Mouse (Mus musculus) gastrocnemius, adult 2 months (tissue): Measurements from ENCODE around the gene Il18rap. TPM values are rescaled to one million over a fixed set of nuclear protein-coding genes. Genes with fewer than 3 reads are reported as not detected.
A peak's percentile ranks its signal among the peaks of the same experiment; 100 is the strongest.

Experiments
- DNase-seq: peaks from one replicate; pipeline ENCODE4 v3.0.0; 2022
- H3K27ac ChIP-seq: fragments of 200-600 bp; 2 replicates; pipeline ENCODE4 v1.8.1; 2022; ENCODE audit warnings: mild to moderate bottlenecking
- H3K4me3 ChIP-seq: fragments of 200-600 bp; 2 replicates; pipeline ENCODE4 v1.8.1; 2022; ENCODE audit warnings: mild to moderate bottlenecking, moderate library complexity
- CTCF ChIP-seq: fragments of 200-600 bp; IDR thresholded peaks from 2 replicates; pipeline ENCODE4 v1.8.1; 2022; ENCODE audit warnings: antibody characterized with exemption, mild to moderate bottlenecking, moderate library complexity
- intact Hi-C: fragments of 180-260 bp; cut with DNase I; formaldehyde crosslinking; loops from one replicate; pipeline ENCODE4 v1.15.1; 2025
- total RNA-seq, 2 experiments: library from RNA; stranded (reverse); gene quantifications; 2 replicates each; pipeline ENCODE4 v1.2.3; 2021

Gene Il18rap
- total RNA-seq, 2 experiments from 2014 or later = not detected

DNA sequence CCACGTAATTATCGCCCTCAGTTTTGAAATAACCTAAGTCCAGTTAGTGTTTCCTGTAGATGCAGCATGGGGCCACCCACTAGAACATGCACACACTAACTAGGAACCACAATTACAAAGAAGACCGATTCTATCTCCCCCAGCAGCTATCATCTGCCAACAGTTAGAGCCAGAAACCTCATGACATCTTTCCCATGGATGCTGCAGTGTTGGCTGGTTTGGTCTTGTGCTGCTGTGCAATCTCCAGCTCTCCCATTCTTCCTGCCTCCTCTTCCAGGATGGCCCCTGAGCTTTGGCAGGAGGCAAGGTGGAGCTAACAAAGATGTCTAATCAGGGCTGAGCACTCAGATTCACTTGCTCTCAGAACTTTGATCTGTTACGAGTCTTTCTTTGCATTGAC is 14.0 kb upstream of the Il18rap start:
- TF ChIP-seq CTCF = no peak
- H3K27ac ChIP-seq = no peak overlapping the region
- intact Hi-C loops = no loop called here
- no peak for DNase-seq
- no peak overlapping the region for H3K4me3 ChIP-seq

DNA sequence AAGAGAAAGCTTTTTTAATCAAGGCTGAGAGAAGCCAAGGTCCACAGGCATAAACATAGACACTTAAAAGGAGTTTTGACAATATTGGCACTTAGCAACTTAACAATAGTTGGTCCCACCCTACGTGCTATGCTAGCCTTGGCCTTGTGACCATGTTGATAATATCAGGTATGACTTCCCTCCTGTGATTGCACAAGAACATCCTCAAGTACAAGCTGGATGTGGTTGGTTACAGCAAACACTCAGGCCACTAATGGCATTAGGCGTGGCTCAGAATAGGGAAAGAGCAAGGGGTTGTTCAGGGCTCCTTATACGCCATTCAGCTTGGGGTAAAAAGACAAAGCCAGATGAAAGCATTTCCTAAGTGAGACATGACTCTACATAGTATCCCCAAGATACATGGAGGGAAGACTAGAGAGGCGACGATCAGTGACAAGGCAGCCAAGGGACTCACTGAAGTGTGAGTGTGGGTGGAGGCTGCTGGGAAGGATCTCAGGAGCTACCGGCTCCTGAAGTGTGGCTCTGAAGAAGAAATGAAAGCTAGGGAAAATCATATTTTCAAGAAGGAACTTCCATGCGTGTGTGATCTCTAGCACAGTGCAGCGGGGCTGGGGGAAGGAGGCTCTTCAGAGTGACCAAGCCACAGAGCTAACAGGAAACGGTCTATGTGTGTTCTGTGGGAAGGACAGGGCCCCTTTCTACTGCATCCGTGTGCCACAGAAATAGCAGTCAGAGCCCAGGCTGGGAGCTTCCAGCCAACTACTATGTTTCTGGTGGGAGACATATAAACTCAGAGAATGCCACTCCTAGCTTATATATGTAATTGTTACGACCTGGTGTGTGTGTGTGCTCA is 13.4 kb upstream of the Il18rap start:
- Histone ChIP-seq H3K4me3 (no peak overlapping the region), H3K27ac (no peak overlapping the region)
- intact Hi-C loops = no loop called here
- DNase-seq = no peak
- TF ChIP-seq CTCF = no peak

DNA sequence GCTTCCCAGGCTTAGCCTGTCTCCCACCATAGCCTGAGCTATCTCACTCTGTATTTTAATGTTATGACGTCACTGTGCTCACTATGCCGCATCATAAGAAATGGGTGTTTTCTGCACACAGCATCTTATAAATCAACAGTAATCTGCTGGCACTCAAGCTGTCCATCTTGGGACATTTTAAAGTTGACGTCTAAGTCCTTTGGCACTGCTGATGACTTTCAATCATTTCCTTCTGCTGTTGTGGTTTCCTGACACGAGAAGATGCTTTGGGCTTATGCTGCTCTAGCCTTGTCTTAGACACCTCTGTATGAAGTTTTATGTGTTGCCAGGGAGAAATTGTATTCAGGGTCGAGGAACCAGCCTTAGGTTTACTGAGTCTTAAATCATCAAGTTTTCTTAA is 10.6 kb upstream of the Il18rap start:
- intact Hi-C loops = no loop called here
- H3K4me3 ChIP-seq = no peak overlapping the region
- DNase-seq = no peak
- no peak overlapping the region for H3K27ac ChIP-seq
- TF ChIP-seq CTCF = no peak

DNA sequence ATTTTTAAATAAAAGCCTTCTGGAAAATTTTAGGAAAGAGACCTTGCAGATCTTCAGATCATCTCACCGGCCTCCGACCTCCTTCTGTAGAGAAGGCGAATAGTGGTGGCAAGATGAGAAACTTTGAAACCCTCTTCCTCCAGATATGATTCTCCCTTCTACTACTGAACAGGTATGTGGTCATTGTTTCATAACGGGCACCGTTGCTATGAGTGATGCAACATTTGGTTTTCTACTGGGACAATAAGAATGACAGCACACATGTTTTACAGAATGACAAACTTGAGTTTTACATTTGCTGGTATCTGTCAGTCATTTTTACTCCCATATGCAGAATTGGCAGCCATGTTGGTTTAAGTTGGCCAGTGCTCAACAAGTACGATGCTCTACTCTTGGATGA is 1.2 kb downstream of the Il18rap start:
- no peak overlapping the region for H3K27ac ChIP-seq
- no peak overlapping the region for H3K4me3 ChIP-seq
- TF ChIP-seq CTCF = no peak
- no peak for DNase-seq
- intact Hi-C loops = no loop called here

DNA sequence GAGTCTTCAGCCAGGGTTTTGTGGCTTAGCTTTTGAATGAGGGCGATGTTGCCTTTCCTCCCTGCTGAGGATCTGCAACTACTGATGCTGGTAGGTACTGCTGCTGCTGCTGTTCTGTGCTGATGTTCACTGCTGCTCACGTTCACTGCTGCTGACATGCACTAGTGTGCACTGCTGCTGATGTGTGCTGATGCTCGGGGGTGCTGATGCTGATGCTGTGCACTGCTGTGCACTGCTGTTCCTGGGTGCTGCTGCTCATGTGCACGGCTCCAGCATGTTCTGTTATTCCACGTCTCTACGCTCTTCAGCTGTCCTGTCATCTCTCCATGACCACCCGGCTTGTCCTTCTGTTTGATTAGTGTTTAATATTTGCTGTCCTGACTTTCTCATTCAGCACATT is 7.8 kb downstream of the Il18rap start:
- no peak for DNase-seq
- Histone ChIP-seq H3K27ac (no peak overlapping the region), H3K4me3 (no peak overlapping the region)
- no peak for TF ChIP-seq CTCF
- intact Hi-C loops = no loop called here

DNA sequence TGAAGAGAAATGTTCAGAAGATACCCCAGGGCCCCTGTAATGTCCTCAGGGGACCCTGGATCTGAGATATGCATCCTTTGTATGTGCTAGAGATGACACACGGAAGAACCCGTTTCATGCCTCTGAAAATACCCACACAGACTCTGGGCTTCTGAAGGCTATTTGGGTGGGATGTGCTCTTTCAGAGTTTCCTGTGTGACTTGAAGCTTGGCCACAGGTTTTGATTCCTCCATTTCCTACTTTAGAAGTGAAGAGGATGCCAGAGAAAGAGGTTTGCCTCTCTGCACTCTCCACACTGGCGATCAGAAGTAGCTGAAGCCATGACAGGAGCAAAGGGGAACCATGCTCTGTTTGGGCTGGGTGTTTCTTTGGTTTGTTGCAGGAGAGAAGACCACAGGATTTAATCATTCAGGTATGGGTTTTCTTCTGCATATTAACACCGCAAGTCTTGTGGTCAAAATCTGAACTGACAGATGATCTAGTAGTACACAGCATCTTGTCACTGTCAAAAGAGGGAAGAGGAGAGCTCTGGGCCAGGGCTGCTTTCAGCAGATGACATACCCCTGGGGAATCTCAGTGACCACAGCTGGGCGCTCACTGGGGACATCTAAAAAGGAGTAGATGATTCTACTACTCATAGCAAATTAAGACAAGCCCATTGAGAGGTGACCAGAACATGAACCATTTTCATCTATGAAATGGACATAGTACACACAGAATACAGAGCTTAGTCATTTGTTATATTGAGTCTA is 9.0 kb downstream of the Il18rap start:
- no peak overlapping the region for H3K4me3 ChIP-seq
- TF ChIP-seq CTCF = no peak
- no peak for DNase-seq
- H3K27ac ChIP-seq = no peak overlapping the region
- intact Hi-C loops = no loop called here

DNA sequence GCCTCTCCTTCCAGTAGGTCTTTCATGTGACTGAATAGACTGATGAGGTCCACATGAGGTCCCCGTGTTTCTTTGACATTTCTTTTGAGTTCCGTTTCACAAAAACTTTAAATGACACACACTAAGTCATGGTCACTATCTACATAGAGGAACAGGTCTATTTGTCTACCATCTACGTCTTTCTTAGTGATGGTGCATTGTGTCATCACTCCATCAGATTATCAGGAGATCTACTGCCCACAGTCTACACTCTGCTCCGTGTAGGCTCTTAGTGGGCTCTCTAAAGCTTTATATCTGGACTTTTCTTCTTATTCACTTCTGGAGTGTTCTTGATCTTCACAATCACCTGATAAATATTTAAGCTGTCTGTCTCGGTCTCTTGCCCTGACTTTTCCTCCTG is 14.1 kb downstream of the Il18rap start:
- Histone ChIP-seq H3K27ac (no peak overlapping the region), H3K4me3 (no peak overlapping the region)
- TF ChIP-seq CTCF = no peak
- no peak for DNase-seq
- intact Hi-C loops = no loop called here

DNA sequence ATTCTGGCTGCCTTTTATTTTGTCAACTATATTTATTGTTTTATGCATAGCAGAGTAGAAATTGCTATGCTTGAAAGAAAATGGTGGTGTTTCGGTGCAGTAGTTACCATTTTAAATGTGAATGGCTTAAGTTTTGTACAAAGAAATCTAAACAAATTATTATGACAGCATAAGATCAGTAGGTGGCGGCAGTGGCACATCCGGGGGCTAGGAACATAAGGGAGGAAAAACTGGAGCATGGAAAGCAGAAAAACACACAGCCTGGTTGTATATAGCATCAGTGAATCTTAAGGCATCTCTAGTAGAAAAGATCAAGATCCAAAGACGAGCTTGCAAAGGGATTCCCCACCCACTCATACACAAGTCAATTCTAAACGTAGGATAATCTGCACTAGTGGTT is 22.4 kb downstream of the Il18rap start:
- H3K4me3 ChIP-seq = no peak overlapping the region
- TF ChIP-seq CTCF = peak; percentile 57
- DNase-seq = no peak
- no peak overlapping the region for H3K27ac ChIP-seq
- intact Hi-C loops = no loop called here

DNA sequence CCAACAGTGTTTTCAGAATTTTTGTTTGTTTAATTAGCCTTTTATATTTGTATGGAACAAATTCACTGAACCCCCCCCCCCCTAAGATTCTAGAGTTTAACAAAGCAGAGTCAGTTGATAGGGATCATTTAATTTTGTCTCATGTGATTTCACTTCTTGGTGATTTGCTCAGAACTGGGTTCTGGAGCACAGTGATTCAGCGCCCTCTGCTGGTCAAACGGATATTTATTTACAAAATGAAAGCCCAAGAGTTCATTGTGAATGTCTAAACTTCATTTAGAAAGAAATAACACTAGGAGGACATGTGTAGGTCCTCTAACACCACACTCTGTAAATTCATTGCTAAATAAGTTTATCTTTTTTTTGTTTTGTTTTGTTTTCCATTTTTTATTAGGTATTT is 29.5 kb downstream of the Il18rap start:
- peak; percentile 41 for DNase-seq
- Histone ChIP-seq H3K4me3 (no peak overlapping the region), H3K27ac (no peak overlapping the region)
- intact Hi-C loops = loop anchor here (5.0 kb wide), 1 partner anchor 162 kb away; no protein-coding TSS in a partner anchor
- TF ChIP-seq CTCF = peak; percentile 76

DNA sequence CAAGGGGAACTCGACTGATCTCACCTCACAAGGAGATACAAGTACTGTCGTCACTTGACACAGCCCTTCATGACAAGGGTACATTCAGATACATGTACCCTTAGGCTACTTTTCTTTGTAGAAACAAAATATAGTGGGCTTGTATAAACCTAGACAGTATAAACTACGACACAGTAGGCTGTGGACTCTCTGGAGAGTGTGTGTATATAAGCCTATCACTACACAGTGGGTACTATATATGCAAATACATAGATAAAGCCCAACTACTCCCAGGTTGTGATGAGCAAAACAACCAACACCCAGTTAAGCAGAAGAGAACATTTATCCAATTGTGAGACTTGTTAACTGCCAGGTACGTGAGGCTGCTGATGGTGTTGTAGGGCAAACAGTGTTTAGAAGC is 31.5 kb downstream of the Il18rap start:
- no peak for TF ChIP-seq CTCF
- Histone ChIP-seq H3K4me3 (no peak overlapping the region), H3K27ac (no peak overlapping the region)
- no peak for DNase-seq
- intact Hi-C loops = loop anchor here (2.0 kb wide), 1 partner anchor 432 kb away; no protein-coding TSS in a partner anchor

DNA sequence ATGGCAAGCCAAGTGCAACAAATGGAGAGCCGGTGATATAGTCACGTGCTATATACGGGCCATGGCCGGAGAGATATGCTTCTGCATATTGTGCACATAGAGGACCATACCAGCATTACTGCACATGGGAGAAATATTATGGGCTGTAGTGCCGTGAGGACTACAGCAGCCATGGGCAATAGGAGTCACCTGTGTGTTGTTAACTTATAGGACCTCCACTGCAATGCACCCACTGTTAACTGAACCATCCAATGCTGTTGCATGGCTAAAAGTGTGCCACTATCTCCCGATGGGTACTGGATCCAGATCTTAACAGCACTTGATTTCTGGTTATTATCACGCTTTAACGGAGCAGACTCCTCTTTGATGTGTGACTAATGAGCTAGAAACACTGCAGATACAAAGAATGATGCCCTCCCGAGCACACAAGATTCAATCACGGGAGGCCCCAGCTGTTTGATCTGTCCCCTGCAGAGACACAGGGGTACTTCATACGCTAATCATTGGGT is 32.0 kb downstream of the Il18rap start:
- intact Hi-C loops = loop anchor here (2.0 kb wide), 1 partner anchor 432 kb away; no protein-coding TSS in a partner anchor
- H3K4me3 ChIP-seq = no peak overlapping the region
- DNase-seq = no peak

DNA sequence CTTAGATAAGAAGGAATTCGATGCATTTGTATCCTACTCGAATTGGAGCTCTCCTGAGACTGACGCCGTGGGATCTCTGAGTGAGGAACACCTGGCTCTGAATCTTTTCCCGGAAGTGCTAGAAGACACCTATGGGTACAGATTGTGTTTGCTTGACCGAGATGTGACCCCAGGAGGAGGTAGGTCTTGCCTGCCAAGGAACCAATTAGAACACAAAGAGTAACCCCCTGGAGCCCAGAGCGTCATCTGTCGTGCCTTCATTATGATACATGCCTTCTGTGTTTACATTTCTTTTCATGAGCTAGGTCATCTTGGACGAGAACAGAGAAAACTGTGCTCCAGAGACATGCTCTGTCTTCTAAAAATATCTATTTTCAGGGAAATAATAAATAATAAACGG is 32.6 kb downstream of the Il18rap start:
- no peak overlapping the region for H3K27ac ChIP-seq
- TF ChIP-seq CTCF = no peak
- no peak overlapping the region for H3K4me3 ChIP-seq
- intact Hi-C loops = loop anchor here (2.0 kb wide), 1 partner anchor 433 kb away; no protein-coding TSS in a partner anchor
- DNase-seq = no peak

More for the DNA sequence above, 32.0 kb downstream of the Il18rap start:
- TF ChIP-seq CTCF = no peak
- H3K27ac ChIP-seq = no peak overlapping the region

DNA sequence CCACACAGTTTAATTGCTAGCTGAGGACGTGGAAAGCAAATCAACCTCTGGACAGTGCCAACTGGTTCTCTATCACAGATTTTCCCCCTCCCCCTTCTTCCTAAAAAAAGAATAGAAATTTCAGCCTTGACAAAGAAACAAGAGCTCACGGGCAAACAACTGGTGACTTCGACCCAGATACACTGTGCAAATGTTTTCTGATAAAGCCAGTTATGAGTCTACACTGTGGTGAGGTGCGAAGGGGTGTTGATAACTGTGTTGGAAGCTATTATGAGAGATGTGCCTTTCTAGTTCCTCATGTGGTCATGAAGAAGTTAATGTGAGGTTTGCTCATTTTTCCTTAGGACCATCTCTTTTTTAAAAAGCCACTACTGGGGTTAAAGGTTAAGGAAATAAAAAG is 54.2 kb downstream of the Il18rap start:
- TF ChIP-seq CTCF = no peak
- Histone ChIP-seq H3K4me3 (no peak overlapping the region), H3K27ac (no peak overlapping the region)
- intact Hi-C loops = no loop called here
- DNase-seq = no peak
